Mouse (Mus musculus): ENCODE measurements around the gene Fads2. TPM values are rescaled to one million over a fixed set of nuclear protein-coding genes. Genes with fewer than 3 reads are reported as not detected.
A peak's percentile ranks its signal among the peaks of the same experiment; 100 is the strongest.

Gene Fads2
- total and polyA plus RNA-seq, 3 experiments = 55.2 to 119 TPM; not detected in 1

DNA sequence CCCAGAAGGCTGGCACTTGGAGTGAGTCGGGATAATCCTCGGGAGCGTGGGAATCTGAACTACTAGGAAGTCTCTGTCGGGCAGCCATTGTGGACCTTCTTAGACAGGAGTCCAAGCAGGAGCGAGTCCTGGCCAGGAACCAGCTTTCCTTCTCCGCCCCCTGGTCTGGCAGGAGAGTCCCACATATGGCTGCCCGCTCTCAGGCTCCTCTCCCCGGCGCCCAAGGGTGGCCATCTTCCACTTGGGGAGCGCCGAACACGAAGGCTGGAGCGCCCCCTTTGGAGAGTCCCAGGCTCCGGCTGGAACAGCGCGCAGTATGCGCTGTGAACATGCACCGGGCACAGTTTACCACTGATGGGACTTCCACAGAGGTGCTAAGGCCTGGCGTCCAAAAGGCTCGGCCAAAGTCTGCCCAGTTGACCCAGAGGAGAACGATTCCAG is 895 bp downstream of the Fads2 start:
- H3K27me3 ChIP-seq (ENCODE audit: control insufficient read depth in 1 of 2, insufficient read depth in 2 of 2, low read length in 2 of 2) = no peaks in the 10 kb centered on the region
- H3K79me2 ChIP-seq (ENCODE audit: control insufficient read depth, insufficient read depth, low read length, poor library complexity) = peaks cover 13% of the 10 kb centered on the region
- DNase-seq (ENCODE audit: low read depth, low spot score) = peak; percentile 89
- H3K27ac ChIP-seq (ENCODE audit: control insufficient read depth, low read depth, low read length) = peak overlapping the region; percentile 49
- H3K9ac ChIP-seq (ENCODE audit: control insufficient read depth, low read depth, low read length, poor library complexity, severe bottlenecking) = peak overlapping the region; percentile 84
- peak; percentile 29; the same call in 1 of the 2 replicates for TF ChIP-seq SIN3A (IDR thresholded peaks at IDR 0.05; ENCODE audit: low read length)
- TF ChIP-seq CHD1 (IDR thresholded peaks at IDR 0.05; ENCODE audit: low read depth, low read length) = 0 out of 2 replicates have a peak, but pooled peaks have one; percentile 18
- peak; percentile 34; the same call in 1 of the 2 replicates for TF ChIP-seq NRF1 (IDR thresholded peaks at IDR 0.05; ENCODE audit: insufficient read depth, low read depth, low read length, poor library complexity, severe bottlenecking)
- TF ChIP-seq TCF12 (IDR thresholded peaks at IDR 0.05; ENCODE audit: low read depth, low read length) = peak; percentile 40; the same call in 1 of the 2 replicates
- TF ChIP-seq MXI1 (IDR thresholded peaks at IDR 0.05; ENCODE audit: low read depth, low read length) = peak; percentile 54
- no peak for TF ChIP-seq E2F4 (IDR thresholded peaks at IDR 0.05; ENCODE audit: borderline replicate concordance, low read depth, low read length)
- TF ChIP-seq RAD21 (IDR thresholded peaks at IDR 0.05; ENCODE audit: low read depth, low read length) = peak; percentile 24
- TF ChIP-seq HCFC1 (IDR thresholded peaks at IDR 0.05; ENCODE audit: low read depth, low read length) = peak; percentile 57; the same call in 1 of the 2 replicates
- TF ChIP-seq MAX (IDR thresholded peaks at IDR 0.05; ENCODE audit: low read length) = peak; percentile 15; the same call in 1 of the 2 replicates
- no peak for TF ChIP-seq GABPA (IDR thresholded peaks at IDR 0.05; ENCODE audit: low read depth, low read length)
- no peak for TF ChIP-seq ZC3H11A (IDR thresholded peaks at IDR 0.05; ENCODE audit: low read depth, low read length)
- TF ChIP-seq CTCF (IDR thresholded peaks at IDR 0.05 in 2 of 3, conservative IDR thresholded peaks at IDR 0.05 in 1 of 3; ENCODE audit: control insufficient read depth in 1 of 3, insufficient read depth in 1 of 3, low read depth in 2 of 3, low read length in 3 of 3, poor library complexity in 1 of 3, severe bottlenecking in 1 of 3) = peak in 2 of 3 experiments; percentile 76 to 84; a peak in 5 of 6 replicates
- peak; percentile 93 for TF ChIP-seq UBTF (IDR thresholded peaks at IDR 0.05; ENCODE audit: borderline replicate concordance, insufficient read depth, low read depth, low read length)
- H3K4me1 ChIP-seq (ENCODE audit: control insufficient read depth in 1 of 2, insufficient read depth in 2 of 2, low read length in 2 of 2) = peaks cover 2 to 35% of the 10 kb centered on the region in 2 experiments; a peak in 3 of 4 replicates
- peak overlapping the region; percentile 65 to 92 for H3K4me3 ChIP-seq (ENCODE audit: control insufficient read depth in 1 of 2, insufficient read depth in 1 of 2, low read depth in 2 of 2, low read length in 2 of 2)
- no peaks in the 10 kb centered on the region for H3K9me3 ChIP-seq (replicated peaks; ENCODE audit: insufficient read depth, low read length)
- H3K36me3 ChIP-seq (ENCODE audit: control insufficient read depth in 1 of 2, insufficient read depth in 2 of 2, low read length in 2 of 2) = peaks cover 0 to 26% of the 10 kb centered on the region in 2 experiments; a peak in 3 of 4 replicates

DNA sequence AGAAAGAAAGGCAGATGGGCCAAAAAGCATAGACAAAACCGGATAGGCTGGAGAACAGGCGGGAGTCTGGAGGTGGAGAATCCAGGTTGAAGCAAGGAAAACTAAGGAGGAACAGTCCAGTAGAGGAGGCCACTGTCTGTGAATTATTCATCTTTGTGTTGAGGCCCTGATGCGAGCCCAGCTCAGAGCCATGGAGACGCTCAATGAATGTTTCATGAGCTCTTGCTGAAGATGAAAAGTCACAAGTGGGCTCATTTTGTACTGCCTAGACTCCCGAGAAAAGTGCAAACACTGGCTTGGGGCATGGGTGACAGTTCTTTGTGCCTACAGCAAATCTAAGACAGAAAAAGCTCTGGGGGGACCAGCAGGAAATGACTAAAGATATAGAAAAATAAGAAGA is 3.7 kb downstream of the Fads2 start:
- peaks cover 7 to 26% of the 10 kb centered on the region in 2 experiments; a peak in 3 of 4 replicates for H3K4me1 ChIP-seq (ENCODE audit: control insufficient read depth in 1 of 2, insufficient read depth in 2 of 2, low read length in 2 of 2)
- no peaks in the 10 kb centered on the region for H3K27me3 ChIP-seq (ENCODE audit: control insufficient read depth in 1 of 2, insufficient read depth in 2 of 2, low read length in 2 of 2)
- H3K4me3 ChIP-seq (ENCODE audit: control insufficient read depth in 1 of 2, insufficient read depth in 1 of 2, low read depth in 2 of 2, low read length in 2 of 2) = no peak overlapping the region
- H3K9ac ChIP-seq (ENCODE audit: control insufficient read depth, low read depth, low read length, poor library complexity, severe bottlenecking) = no peak overlapping the region
- peaks cover 13% of the 10 kb centered on the region for H3K79me2 ChIP-seq (ENCODE audit: control insufficient read depth, insufficient read depth, low read length, poor library complexity)
- no peak for DNase-seq (ENCODE audit: low read depth, low spot score)
- TF ChIP-seq MYB (IDR thresholded peaks at IDR 0.05; ENCODE audit: low read depth, low read length) (no peak), MYC (IDR thresholded peaks at IDR 0.05; ENCODE audit: low read depth, low read length) (no peak), MAZ (IDR thresholded peaks at IDR 0.05; ENCODE audit: low read depth, low read length) (no peak), ETS1 (IDR thresholded peaks at IDR 0.05; ENCODE audit: low read depth, low read length) (no peak)
- H3K9me3 ChIP-seq (replicated peaks; ENCODE audit: insufficient read depth, low read length) = no peaks in the 10 kb centered on the region
- peaks cover 3 to 16% of the 10 kb centered on the region in 2 experiments for H3K36me3 ChIP-seq (ENCODE audit: control insufficient read depth in 1 of 2, insufficient read depth in 2 of 2, low read length in 2 of 2)
- H3K27ac ChIP-seq (ENCODE audit: control insufficient read depth, low read depth, low read length) = no peak overlapping the region
